Mouse (Mus musculus) heart, postnatal 14 days (tissue): ENCODE data around the gene Rpp38. TPM values are rescaled to one million over a fixed set of nuclear protein-coding genes. Genes with fewer than 3 reads are reported as not detected.

Experiments used
- DNase-seq, 2 experiments: peaks; one replicate each; pipeline ENCODE4 v3.0.0; 2021 to 2022
- intact Hi-C: fragments of 180-260 bp; cut with DNase I; formaldehyde crosslinking; loops from one replicate; pipeline ENCODE4 v1.15.1; 2025
- total RNA-seq, 2 experiments: library from RNA; stranded (reverse); gene quantifications; 2 replicates each; pipeline ENCODE4 v1.2.3; 2021

The Rpp38 gene
- total RNA-seq, 2 experiments from 2014 or later = 4.1 to 4.7 TPM

GRCm38 (mm10) chr2:3292170-3292569 is 40.3 kb downstream of the Rpp38 start:
- intact Hi-C loops = no loop called here
- DNase-seq = no peak

- DNase-seq = no peak
- intact Hi-C loops = no loop called here
Observed at GRCm38 (mm10) chr2:3289581-3289980, 42.9 kb downstream of the Rpp38 start.

GRCm38 (mm10) chr2:3286243-3286642 is 46.2 kb downstream of the Rpp38 start:
- no peak for DNase-seq
- intact Hi-C loops = no loop called here

GRCm38 (mm10) chr2:3285709-3286108 is 46.7 kb downstream of the Rpp38 start:
- intact Hi-C loops = loop anchor here (2.0 kb wide), 1 partner anchor 47 kb away; the partner anchor contains the start of gene Rpp38
- DNase-seq = no peak

- intact Hi-C loops = loop anchor here (2.0 kb wide), 1 partner anchor 48 kb away; the partner anchor contains the start of gene Rpp38
- DNase-seq = peak in 1 of 2 experiments; percentile 7
Observed at GRCm38 (mm10) chr2:3285181-3285530, 47.3 kb downstream of the Rpp38 start.

GRCm38 (mm10) chr2:3284473-3285180 is 47.8 kb downstream of the Rpp38 start:
- intact Hi-C loops = loop anchor here (2.0 to 5.0 kb wide), 2 partner anchors 48 to 167 kb away; partner anchors contain the start of gene Rpp38
- DNase-seq = peak; percentile 45 to 53

GRCm38 (mm10) chr2:3283602-3284472 is 48.6 kb downstream of the Rpp38 start, which contains the start of gene Nmt2:
Gene Nmt2 (plus strand): TSS chr2:3284212.
- intact Hi-C loops = loop anchor here (2.0 to 5.0 kb wide), 2 partner anchors 49 to 167 kb away; partner anchors contain the start of gene Rpp38
- peak; percentile 99 for DNase-seq

GRCm38 (mm10) chr2:3282866-3283601 is 49.4 kb downstream of the Rpp38 start:
- no peak for DNase-seq
- intact Hi-C loops = loop anchor here (5.0 kb wide), 1 partner anchor 166 kb away; no protein-coding TSS in a partner anchor

- intact Hi-C loops = loop anchor here (5.0 kb wide), 1 partner anchor 164 kb away; no protein-coding TSS in a partner anchor
- DNase-seq = no peak
Observed at GRCm38 (mm10) chr2:3281311-3281710, 51.1 kb downstream of the Rpp38 start.

Other genes starting within 250 kb of the Rpp38 start
- 10 to 100 TPM; 20.9 to 22.4 TPM for gene Fam171a1, start 218.4 kb downstream of the Rpp38 start, total RNA-seq
- gene Nmt2, start 48.4 kb downstream of the Rpp38 start, total RNA-seq = 10 to 100 TPM; 11.2 to 12.5 TPM
- 1 to 10 TPM in 1 of 2 experiments, under 1 TPM in 1; 0.98 to 1.1 TPM for gene Acbd7, start 3.5 kb upstream of the Rpp38 start, total RNA-seq
- not detected for gene Olah, start 64.6 kb upstream of the Rpp38 start, total RNA-seq
- 1 to 10 TPM; 2.2 to 3.0 TPM for gene Meig1, start 90.0 kb upstream of the Rpp38 start, total RNA-seq
- 1 to 10 TPM; 3.6 to 3.8 TPM for gene Dclre1c, start 91.5 kb upstream of the Rpp38 start, total RNA-seq
- gene Suv39h2, start 142.4 kb upstream of the Rpp38 start, total RNA-seq = under 1 TPM; 0.74 to 0.76 TPM
- 1 to 10 TPM; 1.4 to 2.0 TPM for gene Gm45902, start 180.1 kb upstream of the Rpp38 start, total RNA-seq
- gene Hspa14, start 180.2 kb upstream of the Rpp38 start, total RNA-seq = 10 to 100 TPM; 25.5 to 27.1 TPM
- 10 to 100 TPM; 13.9 to 14.0 TPM for gene Cdnf, start 180.4 kb upstream of the Rpp38 start, total RNA-seq
- 10 to 100 TPM; 10.2 to 14.1 TPM for gene Fam107b, start 237.8 kb upstream of the Rpp38 start, total RNA-seq